Mouse (Mus musculus) hindbrain, postnatal 0 days (tissue): Measurements from ENCODE around the gene Gm17428. TPM values are rescaled to one million over a fixed set of nuclear protein-coding genes. Genes with fewer than 3 reads are reported as not detected.
A peak's percentile ranks its signal among the peaks of the same experiment; 100 is the strongest.
"Not testable (repeated sequence)": the region's sequence is repeated elsewhere in the genome, so short reads cannot be mapped to it uniquely, and the experiment has no call there.

ENCODE experiments used
- ATAC-seq: fragments of 200-750 bp; cut with Nextera tagmentation; 2 replicates; pipeline ENCODE4 v1.8.0; 2017; ENCODE audit warnings: mild to moderate bottlenecking, moderate TSS enrichment, moderate library complexity
- DNase-seq: peaks from one replicate; pipeline ENCODE4 v3.0.0-alpha.2; 2015; ENCODE audit warnings: low spot score
- H3K27ac ChIP-seq: fragments of 300-500 bp; sonication (generic); 2 replicates; pipeline ENCODE4 v1.5.1; 2014; ENCODE audit warnings: mild to moderate bottlenecking
- H3K27me3 ChIP-seq: fragments of 300-500 bp; sonication (generic); 2 replicates; pipeline ENCODE4 v1.6.1; 2014; ENCODE audit warnings: low read length, mixed read lengths; ENCODE audit not compliant: insufficient read depth
- H3K36me3 ChIP-seq: fragments of 300-500 bp; sonication (generic); 2 replicates; pipeline ENCODE4 v1.6.1; 2014; ENCODE audit warnings: low read length, mixed read lengths; ENCODE audit not compliant: insufficient read depth
- H3K4me1 ChIP-seq: fragments of 300-500 bp; sonication (generic); 2 replicates; pipeline ENCODE4 v1.6.1; 2014; ENCODE audit warnings: antibody characterized with exemption, low read length, mixed read lengths; ENCODE audit not compliant: insufficient read depth
- H3K4me2 ChIP-seq: fragments of 300-500 bp; sonication (generic); 2 replicates; pipeline ENCODE4 v1.6.1; 2014; ENCODE audit warnings: low read depth, mild to moderate bottlenecking, low read length, moderate library complexity, mixed read lengths
- H3K4me3 ChIP-seq: fragments of 300-500 bp; sonication (generic); 2 replicates; pipeline ENCODE4 v1.5.1; 2014; ENCODE audit warnings: low read length
- H3K9ac ChIP-seq: fragments of 300-500 bp; sonication (generic); replicated peaks from 2 replicates; pipeline ENCODE4 v1.6.1; 2014; ENCODE audit warnings: mild to moderate bottlenecking, low read length, moderate library complexity, mixed read lengths
- H3K9me3 ChIP-seq: fragments of 300-500 bp; sonication (generic); 2 replicates; pipeline ENCODE4 v1.6.1; 2016; ENCODE audit warnings: low read length, mixed read lengths
- CTCF ChIP-seq: IDR thresholded peaks from 2 replicates; pipeline ENCODE4 v1.5.1; 2016; ENCODE audit warnings: antibody characterized with exemption, control low read depth, low read depth
- WGBS: fragments of 180-500 bp; shearing (Covaris S2); extraction: QIAGEN DNeasy Blood & Tissue Kit; methylation state at CpG from one replicate; pipeline ENCODE4 v1.1.7; 2014; 5-methylcytosine and 5-hydroxymethylcytosine counted together
- polyA plus RNA-seq: library from polyadenylated mRNA; unstranded; fragments of >200 nt; fragmentation: Nextera tagmentation; extraction: Ambion mirVana; gene quantifications from 2 replicates; pipeline ENCODE4 v1.2.1, GENCODE M21; 2015
- total RNA-seq: library from RNA; depleted of rRNA; stranded (reverse); fragments of >200 nt; gene quantifications from 2 replicates; pipeline ENCODE4 v1.2.3, GENCODE M21; 2014

The Gm17428 gene
- total and polyA plus RNA-seq, 2 experiments from 2014 or later = not detected

GRCm38 (mm10) chr14:54996793-54997192 is 20.1 kb downstream of the Gm17428 start:
- Histone ChIP-seq H3K9me3 (no peaks in the 10 kb centered on the region), H3K4me1 (peaks cover 18% of the 10 kb centered on the region), H3K27ac (0 out of 2 replicates have a peak overlapping the region, but pooled peaks have one; percentile 15), H3K36me3 (no peaks in the 10 kb centered on the region), H3K9ac (no peak overlapping the region), H3K4me2 (no peak overlapping the region), H3K27me3 (no peaks in the 10 kb centered on the region), H3K4me3 (no peak overlapping the region)
- no peak for DNase-seq
- 47% methylated on average over 9 of the region's 9 CpGs for WGBS
- no peak for TF ChIP-seq CTCF
- no peak for ATAC-seq

GRCm38 (mm10) chr14:54997297-54997696 is 20.6 kb downstream of the Gm17428 start:
- H3K4me3 ChIP-seq = no peak overlapping the region
- DNase-seq (no peak), ATAC-seq (no peak)
- H3K9me3 ChIP-seq = no peaks in the 10 kb centered on the region
- no peak overlapping the region for H3K4me2 ChIP-seq
- no peak overlapping the region for H3K9ac ChIP-seq
- 43% methylated on average over 4 of the region's 4 CpGs for WGBS
- H3K27me3 ChIP-seq = no peaks in the 10 kb centered on the region
- no peaks in the 10 kb centered on the region for H3K36me3 ChIP-seq
- H3K27ac ChIP-seq = 0 out of 2 replicates have a peak overlapping the region, but pooled peaks have one; percentile 15
- no peak for TF ChIP-seq CTCF
- peaks cover 18% of the 10 kb centered on the region for H3K4me1 ChIP-seq

- ATAC-seq (no peak), DNase-seq (no peak)
- Histone ChIP-seq H3K9me3 (no peaks in the 10 kb centered on the region), H3K4me2 (no peak overlapping the region), H3K27ac (no peak overlapping the region), H3K4me1 (peaks cover 18% of the 10 kb centered on the region), H3K9ac (no peak overlapping the region), H3K4me3 (no peak overlapping the region), H3K36me3 (no peaks in the 10 kb centered on the region), H3K27me3 (no peaks in the 10 kb centered on the region)
- no peak for TF ChIP-seq CTCF
Observed at GRCm38 (mm10) chr14:54998680-54999079, 21.9 kb downstream of the Gm17428 start.

GRCm38 (mm10) chr14:54999868-55000267 is 23.1 kb downstream of the Gm17428 start:
- peaks cover 12% of the 10 kb centered on the region for H3K4me1 ChIP-seq
- not testable (repeated sequence) for H3K36me3 ChIP-seq, ATAC-seq, H3K27me3 ChIP-seq, H3K9ac ChIP-seq, H3K27ac ChIP-seq, H3K4me3 ChIP-seq, H3K9me3 ChIP-seq, H3K4me2 ChIP-seq
- 80% methylated on average over 5 of the region's 5 CpGs for WGBS
- peak; percentile 48 for DNase-seq
- peak; percentile 47; the same call in 1 of the 2 replicates for TF ChIP-seq CTCF

GRCm38 (mm10) chr14:55000814-55001213 is 24.1 kb downstream of the Gm17428 start:
- no peak for DNase-seq
- Histone ChIP-seq H3K9ac (no peak overlapping the region), H3K4me1 (peaks cover 2% of the 10 kb centered on the region; the same call in 1 of the 2 replicates), H3K9me3 (no peaks in the 10 kb centered on the region), H3K27me3 (no peaks in the 10 kb centered on the region), H3K4me3 (no peak overlapping the region), H3K27ac (no peak overlapping the region), H3K36me3 (no peaks in the 10 kb centered on the region), H3K4me2 (no peak overlapping the region)
- 85% methylated on average over 6 of the region's 6 CpGs for WGBS
- ATAC-seq = no peak
- TF ChIP-seq CTCF = no peak

GRCm38 (mm10) chr14:55001446-55001845 is 24.7 kb downstream of the Gm17428 start:
- DNase-seq (no peak), ATAC-seq (no peak)
- Histone ChIP-seq H3K4me3 (no peak overlapping the region), H3K27ac (no peak overlapping the region), H3K4me1 (no peaks in the 10 kb centered on the region), H3K9me3 (no peaks in the 10 kb centered on the region), H3K4me2 (no peak overlapping the region), H3K27me3 (no peaks in the 10 kb centered on the region), H3K36me3 (no peaks in the 10 kb centered on the region), H3K9ac (no peak overlapping the region)
- no peak for TF ChIP-seq CTCF
- WGBS = 100% methylated on average over 2 of the region's 2 CpGs

- Histone ChIP-seq H3K9me3 (no peaks in the 10 kb centered on the region), H3K9ac (no peak overlapping the region), H3K36me3 (no peaks in the 10 kb centered on the region), H3K4me2 (no peak overlapping the region), H3K27me3 (no peaks in the 10 kb centered on the region), H3K4me3 (no peak overlapping the region), H3K27ac (no peak overlapping the region), H3K4me1 (no peaks in the 10 kb centered on the region)
- ATAC-seq (no peak), DNase-seq (no peak)
- TF ChIP-seq CTCF = no peak
- 50% methylated on average over 12 of the region's 12 CpGs for WGBS
Observed at GRCm38 (mm10) chr14:55001938-55002686, 25.4 kb downstream of the Gm17428 start.
